Comparison of ENCODE assay signal across 9 mouse cellular contexts in the genomic region with DNA sequence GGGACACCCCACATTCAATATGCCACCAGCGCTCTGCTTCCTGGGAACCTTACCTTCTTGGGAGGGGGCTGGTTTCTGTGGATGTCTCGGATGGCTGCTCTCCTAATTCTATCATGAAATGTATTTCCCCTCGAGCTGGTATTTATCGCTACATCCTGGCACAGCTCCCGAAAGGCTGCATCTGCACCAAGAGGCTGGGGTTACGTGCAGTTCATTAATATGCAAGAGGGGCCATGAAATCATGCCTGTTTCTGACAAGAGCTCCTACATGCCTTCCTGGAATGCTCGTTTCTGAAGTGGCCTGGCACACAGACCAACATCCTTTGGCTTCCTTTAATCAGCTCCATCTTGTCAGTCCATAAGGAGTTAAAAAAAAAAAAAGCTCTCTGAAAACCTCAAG.
A peak's percentile ranks its signal among the peaks of the same experiment; 100 is the strongest.
DNase-seq lines count a peak whose midpoint lies in the region; ATAC-seq and TF ChIP-seq lines count a peak whose summit lies in the region.
"Had no signal": no experiment of that assay in that cellular context is flagged by ENCODE, and none has a peak within 500 bp of the region (broad histone marks: within the 10 kb centered on the region; RNA-seq: fewer than 3 reads in every experiment).

No protein-coding gene starts in this region.

- H3K27me3 ChIP-seq in heart, adult 2 months (ENCODE audit: control insufficient read depth, insufficient read depth, low read length), result no peaks in the 10 kb centered on the region
- H3K27me3 ChIP-seq in lung, embryonic 14.5 days (ENCODE audit: insufficient read depth, low read length), result no peaks in the 10 kb centered on the region
- H3K27me3 ChIP-seq in forebrain, embryonic 16.5 days (replicated peaks; ENCODE audit: control insufficient read depth, insufficient read depth, low read length), result no peaks in the 10 kb centered on the region
- H3K27me3 ChIP-seq in midbrain, embryonic 14.5 days (ENCODE audit: control insufficient read depth, insufficient read depth, low read length), result no peaks in the 10 kb centered on the region

- H3K9me3 ChIP-seq in lung, embryonic 14.5 days (ENCODE audit: low read depth, low read length), result no peaks in the 10 kb centered on the region
- H3K9me3 ChIP-seq in forebrain, embryonic 16.5 days (ENCODE audit: control insufficient read depth, low read length), result peaks cover 5% of the 10 kb centered on the region
- peaks cover 5% of the 10 kb centered on the region; the same call in 1 of the 2 replicates for H3K9me3 ChIP-seq in midbrain, embryonic 14.5 days (ENCODE audit: control insufficient read depth, low read length)

- ATAC-seq in lung, embryonic 14.5 days (ENCODE audit: insufficient read depth), result no peak
- ATAC-seq in forebrain, embryonic 16.5 days, result peak; percentile 77
- ATAC-seq in midbrain, embryonic 14.5 days (ENCODE audit: low FRiP score, low TSS enrichment), result peak; percentile 47; the same call in 1 of the 2 replicates

- TF ChIP-seq POLR2A in heart, adult 2 months (IDR thresholded peaks at IDR 0.05; ENCODE audit: insufficient read depth, low read depth, low read length), result no peak
- no peak for TF ChIP-seq POLR2A in lung, adult 2 months (IDR thresholded peaks at IDR 0.05; ENCODE audit: borderline replicate concordance, extremely low read depth, low read depth, low read length)

- H3K79me2 ChIP-seq in heart, adult 2 months (replicated peaks; ENCODE audit: control insufficient read depth, insufficient read depth, low read length), result no peaks in the 10 kb centered on the region

- H3K9ac ChIP-seq in heart, adult 2 months (ENCODE audit: low read depth, low read length), result no peak overlapping the region
- H3K9ac ChIP-seq in lung, embryonic 14.5 days, result no peak overlapping the region
- peak overlapping the region; percentile 26; the same call in 1 of the 2 replicates for H3K9ac ChIP-seq in forebrain, embryonic 16.5 days (replicated peaks; ENCODE audit: low read depth, low read length)
- H3K9ac ChIP-seq in midbrain, embryonic 14.5 days (replicated peaks; ENCODE audit: low read length), result peak overlapping the region; percentile 24; the same call in 1 of the 2 replicates

- TF ChIP-seq CTCF in heart, adult 2 months (IDR thresholded peaks at IDR 0.05), result no peak
- no peak for TF ChIP-seq CTCF in lung, embryonic 14.5 days (IDR thresholded peaks at IDR 0.05; ENCODE audit: low read depth)
- no peak for TF ChIP-seq CTCF in lung, adult 2 months (IDR thresholded peaks at IDR 0.05; ENCODE audit: insufficient read depth, low read length)

- H3K4me2 ChIP-seq in lung, embryonic 14.5 days, result no peak overlapping the region
- peak overlapping the region; percentile 40 for H3K4me2 ChIP-seq in forebrain, embryonic 16.5 days (ENCODE audit: low read length)
- H3K4me2 ChIP-seq in midbrain, embryonic 14.5 days (ENCODE audit: low read length), result peak overlapping the region; percentile 37

- TF ChIP-seq EP300 in heart, adult 2 months (IDR thresholded peaks at IDR 0.05; ENCODE audit: insufficient read depth, low read depth, low read length), result no peak

- WGBS in heart, adult 2 months, result 45% methylated on average over 7 of the region's 7 CpGs
- 44% methylated on average over 7 of the region's 7 CpGs for WGBS in lung, embryonic 14.5 days
- WGBS in lung, adult 2 months, result 45% methylated on average over 7 of the region's 7 CpGs
- WGBS in forebrain, embryonic 16.5 days, result 15% methylated on average over 7 of the region's 7 CpGs
- WGBS in midbrain, embryonic 14.5 days, result 24% methylated on average over 7 of the region's 7 CpGs

- H3K36me3 ChIP-seq in heart, adult 2 months (ENCODE audit: control insufficient read depth, insufficient read depth, low read length), result no peaks in the 10 kb centered on the region
- H3K36me3 ChIP-seq in lung, embryonic 14.5 days (ENCODE audit: insufficient read depth), result no peaks in the 10 kb centered on the region
- no peaks in the 10 kb centered on the region for H3K36me3 ChIP-seq in forebrain, embryonic 16.5 days (ENCODE audit: control insufficient read depth, insufficient read depth)
- no peaks in the 10 kb centered on the region for H3K36me3 ChIP-seq in midbrain, embryonic 14.5 days (ENCODE audit: control insufficient read depth, insufficient read depth, low read length)

- intact Hi-C loops in heart, adult 2 months (cut with DNase I), result no loop called here

- H3K4me1 ChIP-seq in heart, adult 2 months (ENCODE audit: control insufficient read depth, insufficient read depth, low read length), result no peaks in the 10 kb centered on the region
- no peaks in the 10 kb centered on the region for H3K4me1 ChIP-seq in lung, embryonic 14.5 days (ENCODE audit: insufficient read depth)
- H3K4me1 ChIP-seq in lung, adult 2 months (ENCODE audit: control insufficient read depth, insufficient read depth, low read length), result no peaks in the 10 kb centered on the region
- peaks cover 18% of the 10 kb centered on the region for H3K4me1 ChIP-seq in forebrain, embryonic 16.5 days (replicated peaks; ENCODE audit: control insufficient read depth, insufficient read depth, low read length)
- peaks cover 12% of the 10 kb centered on the region; the same call in 1 of the 2 replicates for H3K4me1 ChIP-seq in midbrain, embryonic 14.5 days (ENCODE audit: control insufficient read depth, insufficient read depth, low read length)

- no peak overlapping the region for H3K27ac ChIP-seq in heart, adult 2 months
- no peak overlapping the region for H3K27ac ChIP-seq in lung, embryonic 14.5 days (ENCODE audit: low read depth)
- peak overlapping the region; percentile 25; the same call in 1 of the 2 replicates for H3K27ac ChIP-seq in forebrain, embryonic 16.5 days (ENCODE audit: low read length)
- peak overlapping the region; percentile 38; the same call in 1 of the 2 replicates for H3K27ac ChIP-seq in midbrain, embryonic 14.5 days (replicated peaks; ENCODE audit: low read depth, low read length)

- DNase-seq in heart, adult 11 months, result peak; percentile 74
- DNase-seq in heart, adult 2 months, result no peak
- peak; percentile 17 for DNase-seq in lung, embryonic 14.5 days
- DNase-seq in lung, adult 2 months, result no peak
- DNase-seq in midbrain, embryonic 14.5 days, result peak; percentile 73
- no peak for DNase-seq in heart, postnatal 4 days
- DNase-seq in adrenal gland, postnatal 14 days, result no peak
- DNase-seq: heart, adult 18-20 months had no signal

- no peak overlapping the region for H3K4me3 ChIP-seq in heart, adult 2 months
- no peak overlapping the region for H3K4me3 ChIP-seq in lung, embryonic 14.5 days (ENCODE audit: low read depth, low read length)
- H3K4me3 ChIP-seq in lung, adult 2 months (replicated peaks; ENCODE audit: extremely low read depth, low read depth, low read length), result no peak overlapping the region
- H3K4me3 ChIP-seq in forebrain, embryonic 16.5 days (replicated peaks; ENCODE audit: low read length), result peak overlapping the region; percentile 21
- no peak overlapping the region for H3K4me3 ChIP-seq in midbrain, embryonic 14.5 days (replicated peaks; ENCODE audit: low read depth, low read length)

Comparison
In these comparisons a context has a peak if more than half of its experiments do, and no peak if none do; other contexts are left out.
1. DNase-seq: peak in heart, adult 11 months (single experiment), lung, embryonic 14.5 days (single experiment) and midbrain, embryonic 14.5 days (single experiment); none in heart, adult 2 months (0 of 2), lung, adult 2 months (single experiment), heart, postnatal 4 days (single experiment) and adrenal gland, postnatal 14 days (single experiment).
2. H3K27ac ChIP-seq: peak in forebrain, embryonic 16.5 days (single experiment) and midbrain, embryonic 14.5 days (single experiment); none in heart, adult 2 months (single experiment) and lung, embryonic 14.5 days (single experiment).
3. H3K9ac ChIP-seq: peak in forebrain, embryonic 16.5 days (single experiment) and midbrain, embryonic 14.5 days (single experiment); none in heart, adult 2 months (single experiment) and lung, embryonic 14.5 days (single experiment).